Mouse (Mus musculus) T-cell, adult 66 days (primary cell): Measurements from ENCODE around the gene Tppp2. TPM values are rescaled to one million over a fixed set of nuclear protein-coding genes. Genes with fewer than 3 reads are reported as not detected.

Source experiments
- total RNA-seq, 2 experiments: library from RNA; stranded (reverse); gene quantifications; 3 replicates in 1 of 2; 4 replicates in 1 of 2; pipeline ENCODE4 v1.2.4; 2023

Tppp2 gene
- total RNA-seq: not detected

DNA sequence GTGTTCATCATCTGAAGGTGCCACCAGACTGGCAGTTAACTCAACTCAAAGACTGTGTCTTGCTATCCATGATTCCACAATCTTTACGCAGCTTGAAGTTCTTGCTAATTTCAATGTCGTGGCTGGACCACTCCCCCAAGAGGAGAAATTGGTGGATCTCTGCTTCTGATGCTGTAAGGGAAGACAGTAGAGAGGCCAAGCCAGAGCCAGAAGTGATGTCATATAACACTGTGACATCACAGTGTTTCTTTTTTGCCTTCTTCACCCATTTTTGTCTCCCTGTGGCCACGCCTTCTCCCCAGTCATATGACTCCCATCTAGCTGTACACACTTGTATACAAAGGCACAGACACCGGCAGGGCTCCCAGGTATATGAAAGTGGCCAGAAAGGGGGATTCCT is at the start of gene Tppp2:
TSS of gene Tppp2 (plus strand) at position 301 of the 400 bp plus-strand sequence.

DNA sequence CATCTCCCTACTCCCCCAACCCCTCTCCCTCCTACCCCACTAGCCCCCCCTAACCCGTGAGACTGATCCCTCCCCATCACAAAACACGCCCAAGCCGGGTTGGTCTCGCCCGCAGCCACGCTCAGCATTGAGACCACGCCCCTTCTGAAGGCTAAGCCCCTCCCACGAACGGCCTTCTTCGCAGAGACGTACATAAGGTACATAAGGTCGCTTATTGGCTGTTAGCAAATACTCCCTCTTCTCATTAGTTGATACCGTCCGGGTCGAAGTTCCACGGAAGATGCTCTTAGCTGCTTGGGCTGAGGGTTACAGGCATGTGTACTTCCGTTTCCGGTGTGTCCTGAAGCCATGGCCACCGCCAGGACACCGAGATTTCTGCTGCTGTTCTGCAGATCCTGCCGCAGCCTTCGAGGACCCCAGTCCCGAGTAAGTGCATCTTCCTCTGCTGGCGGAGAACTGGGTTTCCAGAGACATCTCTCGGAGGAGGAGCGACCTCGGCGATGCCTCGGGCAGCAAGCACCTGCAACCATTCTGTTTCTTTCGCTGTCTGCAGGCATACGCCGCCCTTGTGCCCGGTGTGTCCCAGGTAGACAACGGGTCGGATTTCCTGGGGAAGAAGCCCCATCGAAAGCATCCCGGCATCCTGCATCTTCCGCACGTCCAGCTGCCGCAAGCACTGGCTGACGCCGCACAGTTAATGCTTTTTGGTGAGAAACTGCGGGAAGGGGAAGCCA is 33.5 kb upstream of the Tppp2 start, which contains the start of gene Mettl17:
TSS of gene Mettl17 (plus strand) at position 245 of the 734 bp plus-strand sequence.

GRCm38 (mm10) chr14:51892191-51892939 is 25.9 kb upstream of the Tppp2 start, which contains the start of gene Slc39a2:
Gene Slc39a2 (plus strand): TSS chr14:51892889.

GRCm38 (mm10) chr14:51913960-51914762 is 4.1 kb upstream of the Tppp2 start, which contains the start of gene Ndrg2:
Gene Ndrg2 (minus strand): TSS chr14:51914158.

GRCm38 (mm10) chr14:51922571-51922865 is 4.3 kb downstream of the Tppp2 start, which contains the start of gene Rnase13:
Gene Rnase13 (minus strand): TSS chr14:51922773.

Other genes starting within 250 kb of the Tppp2 start
- gene Gm17079, start 223.0 kb upstream of the Tppp2 start, total RNA-seq: not detected
- not detected for gene Gm5800, start 201.2 kb upstream of the Tppp2 start, total RNA-seq
- gene Ang4, start 144.8 kb upstream of the Tppp2 start, total RNA-seq: not detected
- gene AY358078, start 118.4 kb upstream of the Tppp2 start, total RNA-seq: not detected
- not detected for gene Ear6, start 64.7 kb upstream of the Tppp2 start, total RNA-seq
- gene Mettl17, start 33.6 kb upstream of the Tppp2 start, total RNA-seq: 10 to 100 TPM; 69.2 to 82.2 TPM
- gene Slc39a2, start 25.5 kb upstream of the Tppp2 start, total RNA-seq: 1 to 10 TPM; 1.5 to 1.7 TPM
- 10 to 100 TPM; 17.9 to 18.4 TPM for gene Ndrg2, start 4.3 kb upstream of the Tppp2 start, total RNA-seq
- gene Rnase13, start 4.3 kb downstream of the Tppp2 start, total RNA-seq: not detected
- 1 to 10 TPM; 3.2 to 3.6 TPM for gene Arhgef40, start 66.3 kb downstream of the Tppp2 start, total RNA-seq
- gene Tmem253, start 97.2 kb downstream of the Tppp2 start, total RNA-seq: not detected
- gene Zfp219, start 102.3 kb downstream of the Tppp2 start, total RNA-seq: 10 to 100 TPM; 11.2 to 21.6 TPM
- not detected for gene Olfr221, start 124.0 kb downstream of the Tppp2 start, total RNA-seq
- gene Hnrnpc, start 185.6 kb downstream of the Tppp2 start, total RNA-seq: 100 to 1,000 TPM; 421 to 459 TPM
- 10 to 100 TPM; 16.6 to 17.7 TPM for gene Rpgrip1, start 192.3 kb downstream of the Tppp2 start, total RNA-seq